Mouse (Mus musculus) adrenal gland (tissue): ENCODE results near the gene St6galnac5.

Experiments
- intact Hi-C: fragments of 180-260 bp; cut with DNase I; formaldehyde crosslinking; loops from one replicate; pipeline ENCODE4 v1.15.1; 2025

Gene St6galnac5

DNA sequence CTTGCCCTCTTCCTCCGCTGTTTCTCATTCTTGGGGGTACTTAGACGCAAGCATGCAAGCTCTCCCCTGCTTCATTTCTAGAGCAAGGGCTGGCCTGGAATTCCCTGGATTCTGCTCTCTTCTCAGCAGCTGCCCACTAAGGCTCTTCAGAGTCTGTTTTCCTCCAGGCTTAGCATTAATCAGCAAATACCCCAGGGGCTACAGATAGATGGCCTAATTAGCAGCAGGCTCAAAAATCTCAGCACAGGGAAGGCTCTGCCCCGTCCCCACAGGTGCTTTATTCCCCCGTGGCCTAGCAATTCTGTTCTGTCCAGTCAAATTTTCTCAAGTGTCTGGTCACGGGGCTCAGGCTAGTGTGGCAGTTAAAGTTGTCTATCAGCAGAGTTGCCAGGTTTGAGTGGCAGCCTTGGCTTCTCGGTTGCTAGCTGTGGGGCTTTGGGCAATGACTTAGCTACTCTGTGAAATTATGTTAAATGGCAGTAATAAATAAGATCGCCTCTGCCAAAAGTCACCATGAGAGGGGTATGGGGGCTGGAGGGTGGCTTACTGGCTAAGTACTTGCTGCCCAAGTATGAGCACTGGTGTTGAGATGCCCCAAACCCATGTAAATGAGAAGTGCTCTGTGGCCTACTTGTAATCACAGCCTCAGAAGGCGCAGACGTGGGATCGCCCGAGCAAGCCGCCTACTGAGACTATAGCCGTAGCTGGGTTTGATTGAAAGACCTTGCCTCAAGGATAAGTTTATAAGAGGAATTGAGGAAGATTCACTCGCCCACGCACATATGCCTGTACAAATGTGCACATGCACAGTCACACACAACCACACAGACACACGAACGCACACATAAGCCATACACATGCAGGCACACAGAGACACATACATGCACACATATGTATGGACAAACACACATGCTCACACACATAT lies 107.4 kb downstream of the St6galnac5 start:
- intact Hi-C loops = no loop called here

DNA sequence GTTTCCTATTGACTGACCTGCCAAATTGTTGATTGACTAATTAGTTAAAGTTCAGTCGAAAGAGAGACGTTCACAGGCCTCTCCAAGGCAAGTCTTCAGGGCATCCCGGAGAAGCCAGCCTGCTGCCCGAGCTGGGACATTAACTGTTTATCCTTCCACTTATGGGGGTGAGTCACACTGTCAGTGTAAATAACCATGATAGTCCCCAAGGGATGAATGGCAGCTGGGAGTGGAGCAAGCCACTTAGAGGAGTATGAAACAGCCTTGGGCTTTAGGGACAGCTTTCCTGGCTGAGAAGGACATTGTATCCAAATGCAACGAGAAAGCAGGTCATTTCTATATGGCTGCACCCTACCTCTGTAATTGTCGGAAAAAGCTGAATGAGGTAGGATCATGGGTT lies 109.5 kb downstream of the St6galnac5 start:
- intact Hi-C loops = no loop called here

DNA sequence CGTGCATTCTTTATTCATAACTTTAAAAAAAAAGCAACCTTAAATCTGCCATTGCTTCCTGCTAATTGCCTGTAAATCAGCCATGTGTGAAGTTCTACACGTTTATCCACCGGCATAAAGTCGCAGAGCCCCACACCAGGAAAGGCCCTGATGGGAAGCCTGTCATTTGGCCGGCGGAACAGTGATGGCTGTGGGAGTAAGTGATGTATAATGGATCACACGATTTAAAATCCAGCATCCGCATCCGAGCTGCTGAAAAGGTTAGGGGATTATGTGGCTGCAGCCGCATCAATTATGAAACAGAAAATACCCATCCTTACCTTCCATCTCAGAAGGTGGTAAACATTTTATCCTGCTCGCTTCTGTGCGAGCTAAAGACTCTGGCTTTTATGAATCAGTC lies 110.0 kb downstream of the St6galnac5 start:
- intact Hi-C loops = no loop called here

DNA sequence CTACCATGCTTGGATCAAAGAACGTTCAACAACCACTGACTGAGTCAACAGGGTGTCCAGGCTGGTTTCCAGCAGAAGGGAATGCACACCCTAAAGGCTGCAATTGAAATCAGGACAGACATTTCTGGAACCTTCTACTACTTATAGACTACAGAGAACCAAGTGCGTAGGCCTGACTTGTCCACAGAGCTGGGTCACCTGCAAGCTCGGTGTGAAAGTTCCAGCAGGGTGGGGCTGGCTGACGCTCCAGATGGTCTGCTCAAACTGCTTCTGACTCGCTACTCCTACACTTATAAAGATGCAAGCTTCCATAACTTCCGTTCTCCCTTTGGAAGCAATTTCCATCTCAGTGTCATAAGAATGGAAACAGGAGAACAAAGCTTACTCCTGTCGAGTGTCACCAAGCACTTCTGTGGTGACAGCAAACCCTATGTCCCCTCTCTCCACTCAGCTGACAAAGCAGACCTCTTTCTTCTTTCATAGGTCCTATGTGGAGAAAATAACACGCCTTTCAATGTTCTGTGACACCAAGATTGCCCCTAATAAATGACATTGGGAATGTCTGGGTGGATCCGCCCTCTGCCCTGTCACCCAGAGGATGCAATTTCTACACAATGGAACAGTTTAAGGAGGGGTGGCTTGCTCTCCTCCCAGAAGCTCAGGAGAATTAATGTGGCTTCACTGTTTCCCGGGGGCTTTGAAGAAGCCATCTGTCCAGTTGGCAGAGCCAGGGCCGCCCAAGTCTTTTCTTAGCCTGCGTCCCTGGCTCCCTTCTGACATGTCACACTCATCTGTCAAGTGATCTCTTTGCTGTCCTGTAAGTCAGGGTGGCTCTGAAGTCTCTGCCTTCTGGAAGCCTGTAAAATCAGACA lies 114.2 kb downstream of the St6galnac5 start:
- intact Hi-C loops = no loop called here

DNA sequence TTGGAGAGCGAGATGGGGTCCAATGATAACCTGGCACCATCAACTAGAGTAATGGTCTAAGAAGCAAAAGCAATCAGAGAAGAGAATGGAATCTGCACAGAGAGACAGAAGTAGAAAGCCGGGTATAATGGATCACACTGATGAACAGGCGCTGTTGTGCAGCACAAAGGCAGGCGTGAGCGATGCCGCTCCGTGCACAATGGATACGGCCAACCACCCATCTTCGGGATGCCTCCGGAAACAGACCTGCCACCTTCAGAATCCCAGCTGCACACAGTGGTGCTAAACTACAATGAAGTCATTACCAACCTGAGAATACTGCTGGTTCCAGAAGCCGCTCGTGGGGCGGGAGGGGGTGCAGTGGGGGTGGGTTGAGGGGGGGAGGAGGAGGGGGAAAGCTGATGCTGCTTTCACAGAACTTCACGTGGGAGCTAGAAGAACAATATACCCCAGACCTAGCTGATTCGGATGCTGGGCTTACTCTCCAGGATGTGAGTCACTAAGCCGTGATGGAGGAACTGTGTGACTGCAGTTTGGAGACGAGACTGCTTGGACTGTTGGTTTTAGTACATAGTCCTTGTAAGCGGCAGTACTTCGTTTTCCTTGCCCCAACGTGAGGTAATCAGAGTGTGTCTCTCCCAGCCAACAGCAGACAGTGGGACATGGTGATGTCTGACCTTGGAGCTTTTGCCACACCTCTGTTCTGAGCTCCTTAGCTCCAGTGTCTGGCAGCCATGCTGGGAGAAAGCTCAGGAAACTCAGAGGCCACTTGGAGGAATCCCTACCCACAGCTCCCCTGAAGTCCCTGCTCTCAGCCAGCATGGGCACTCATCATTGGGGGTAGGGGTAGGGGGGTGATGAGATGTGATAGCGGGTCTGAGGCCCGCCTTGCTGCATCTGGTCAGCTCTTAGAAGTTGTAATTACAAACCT lies 115.7 kb downstream of the St6galnac5 start:
- intact Hi-C loops = no loop called here

DNA sequence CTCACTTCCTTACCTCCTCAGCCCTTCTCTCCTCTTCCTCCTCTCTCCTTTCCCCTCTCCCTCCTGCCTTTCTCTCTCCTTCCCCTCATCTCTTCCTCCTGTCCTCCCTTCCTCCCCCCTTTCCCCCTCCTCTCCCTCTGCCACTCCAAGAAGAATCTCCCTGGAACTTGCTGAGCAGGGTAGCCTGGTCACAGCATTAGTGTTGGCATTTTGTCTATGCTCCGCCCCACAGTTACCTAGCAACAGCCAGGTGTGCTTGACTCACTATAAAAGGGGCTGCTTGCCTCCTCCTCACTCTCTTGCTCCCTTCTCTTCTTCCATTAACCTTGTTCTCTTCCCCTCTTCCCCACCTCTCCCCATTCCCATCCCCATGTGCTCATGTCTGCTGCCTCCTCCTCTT lies 120.1 kb downstream of the St6galnac5 start:
- intact Hi-C loops = no loop called here

DNA sequence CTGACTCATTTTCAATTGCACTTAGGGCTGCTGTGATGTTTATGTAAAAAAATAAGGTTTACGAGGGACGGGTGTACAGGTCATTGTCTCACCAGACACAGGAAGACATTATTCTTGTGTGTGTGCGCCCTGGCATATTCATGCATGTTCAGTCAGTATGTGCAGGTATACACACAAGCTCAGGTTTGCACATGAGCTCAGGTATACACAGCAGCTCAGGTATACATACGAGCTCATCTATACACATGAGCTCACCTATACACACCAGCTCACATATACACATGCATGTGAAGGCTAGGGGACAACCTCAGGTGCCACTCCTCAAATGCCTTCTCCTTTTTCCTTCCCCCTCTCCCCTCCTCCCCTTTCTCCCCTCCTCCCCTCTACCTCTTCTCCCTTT lies 120.6 kb downstream of the St6galnac5 start:
- intact Hi-C loops = no loop called here

DNA sequence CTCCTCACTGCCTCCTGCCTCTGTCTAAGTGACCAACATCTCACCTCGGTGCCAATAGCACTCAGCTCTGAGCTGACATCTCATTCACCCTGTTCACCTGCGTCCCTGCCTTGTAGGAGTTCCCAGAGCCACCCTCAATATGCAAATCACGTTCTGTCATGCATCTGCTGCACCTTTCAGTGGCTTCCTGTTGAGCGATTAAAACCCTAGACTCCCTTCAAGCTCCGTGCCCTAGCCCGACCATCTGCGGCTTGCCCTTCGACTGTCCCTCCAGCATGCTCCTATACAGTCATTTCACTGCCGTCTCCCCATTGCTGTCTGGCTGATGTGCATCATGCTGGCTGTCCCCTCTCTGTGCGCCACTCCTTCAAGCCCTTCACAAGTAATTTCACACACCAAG lies 126.0 kb downstream of the St6galnac5 start:
- intact Hi-C loops = no loop called here

DNA sequence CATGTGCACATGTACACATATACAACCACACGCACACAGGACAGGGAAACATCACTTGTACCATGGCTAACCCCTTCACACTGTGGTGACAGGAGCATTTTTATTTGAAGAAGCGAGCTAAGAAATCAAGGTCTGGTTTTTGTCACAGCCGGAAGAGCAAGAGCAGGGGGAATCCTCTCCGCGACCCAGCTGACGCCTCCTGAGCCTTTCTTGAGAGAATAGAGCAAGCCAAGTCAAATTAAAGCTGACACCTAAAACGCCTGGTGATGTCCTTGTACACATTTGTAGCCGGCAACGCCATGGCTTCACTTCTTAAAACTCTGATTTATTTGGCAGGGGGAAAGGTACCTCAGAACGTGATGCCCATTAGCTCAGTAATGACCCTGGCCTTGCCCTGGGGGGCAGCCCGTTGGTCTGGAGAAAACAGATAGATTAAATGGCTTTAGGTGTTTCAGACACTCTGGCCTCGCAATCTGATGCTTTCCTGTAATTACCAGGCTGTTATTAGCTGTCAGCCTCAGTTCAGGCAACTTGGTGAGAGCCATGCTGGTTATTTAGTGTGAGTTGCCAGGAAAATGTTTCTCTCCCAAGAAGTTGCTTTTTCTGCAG lies 126.9 kb downstream of the St6galnac5 start:
- intact Hi-C loops = no loop called here

DNA sequence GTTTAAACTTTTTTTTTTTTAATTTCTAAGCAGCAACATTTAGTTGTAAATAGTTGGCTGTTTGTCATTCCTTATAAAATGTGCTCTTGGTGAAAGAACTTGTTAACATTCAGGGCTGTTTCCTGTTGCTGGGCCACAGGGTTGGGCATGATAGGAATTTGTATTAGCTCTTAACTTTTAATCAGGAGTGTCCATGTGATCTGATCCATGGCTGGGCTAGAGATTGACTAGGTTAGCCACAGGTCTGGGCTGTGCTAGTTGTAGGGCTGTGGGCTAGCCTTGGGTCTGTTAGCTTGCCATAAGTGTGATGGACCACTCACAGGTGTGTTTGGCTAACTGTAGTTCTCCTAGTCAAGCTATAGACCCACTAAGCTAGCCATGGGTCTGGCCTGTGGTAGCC lies 138.1 kb downstream of the St6galnac5 start:
- intact Hi-C loops = no loop called here

DNA sequence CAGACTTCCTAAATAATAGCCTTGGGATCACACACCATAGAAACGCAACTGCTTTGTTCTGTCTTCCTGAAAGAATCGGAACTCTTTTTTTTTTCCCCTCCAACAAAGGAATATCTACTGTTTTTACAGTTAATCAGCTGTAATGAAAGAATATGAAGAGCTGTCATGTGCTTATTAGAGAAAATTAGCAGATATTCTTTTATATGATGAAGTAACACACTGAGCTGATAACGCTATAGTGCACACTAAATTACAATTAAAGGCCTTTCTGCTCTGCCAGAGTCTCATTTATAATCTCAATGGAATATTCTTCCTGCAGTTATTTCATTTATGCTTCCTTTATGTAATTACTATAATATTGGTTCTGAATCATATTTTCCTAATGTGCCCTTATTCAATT lies 139.4 kb downstream of the St6galnac5 start:
- intact Hi-C loops = no loop called here

DNA sequence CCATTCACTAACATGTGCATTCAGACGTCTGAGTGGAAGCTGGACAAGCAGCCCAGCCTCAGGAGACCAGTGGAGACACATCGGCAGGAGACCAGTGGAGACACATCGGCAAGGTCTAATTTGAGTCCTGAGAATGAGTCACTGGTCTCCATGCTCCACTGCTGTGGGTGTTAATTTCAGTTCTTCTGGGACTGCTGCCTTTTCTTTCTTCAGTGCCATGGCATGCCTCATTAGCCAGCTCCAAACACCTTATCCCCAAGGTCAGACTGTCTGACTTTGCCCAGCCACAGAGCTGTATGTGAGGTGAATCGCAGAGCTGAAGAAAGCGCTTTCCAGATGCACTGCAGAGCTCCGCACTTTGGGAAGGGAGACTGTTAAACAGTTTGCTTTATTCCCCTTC lies 140.8 kb downstream of the St6galnac5 start:
- intact Hi-C loops = no loop called here

DNA sequence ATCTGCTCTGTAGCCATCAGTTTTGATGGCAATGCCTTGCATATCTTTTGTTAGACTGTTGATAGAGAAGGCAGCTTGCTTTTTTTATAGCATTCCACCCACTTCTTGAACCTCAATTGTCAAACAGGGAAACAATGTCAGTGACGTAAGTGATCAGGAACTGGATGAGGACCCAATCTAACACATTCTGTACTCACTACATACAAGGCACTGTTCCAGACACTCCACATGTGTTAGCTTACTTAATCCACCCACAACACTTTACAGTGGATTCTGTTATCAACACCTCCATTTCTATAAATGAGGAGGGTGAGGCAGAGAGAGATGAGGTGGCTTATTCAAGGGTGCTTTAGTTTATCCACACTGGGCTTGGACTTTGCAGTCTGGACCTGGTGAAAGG lies 144.1 kb downstream of the St6galnac5 start:
- intact Hi-C loops = no loop called here

DNA sequence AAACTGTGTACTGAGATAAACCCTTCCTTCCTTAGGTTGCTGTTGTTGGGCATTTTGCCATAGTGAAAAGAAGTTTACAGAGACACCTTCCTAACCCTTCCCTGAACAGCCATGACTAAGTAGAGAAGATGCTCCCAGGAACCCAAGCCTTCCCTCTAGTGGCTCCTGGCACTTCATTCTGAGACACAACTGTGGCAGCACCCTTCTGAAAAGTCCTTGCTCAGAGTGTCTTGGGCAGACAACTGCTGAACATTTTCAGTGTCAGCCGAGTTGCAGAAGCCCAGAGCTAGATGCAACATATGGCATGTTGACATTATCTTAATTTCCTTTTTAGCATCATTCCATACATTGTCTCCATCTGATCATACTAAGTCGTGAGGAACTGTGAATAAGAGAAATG lies 144.6 kb downstream of the St6galnac5 start:
- intact Hi-C loops = no loop called here

DNA sequence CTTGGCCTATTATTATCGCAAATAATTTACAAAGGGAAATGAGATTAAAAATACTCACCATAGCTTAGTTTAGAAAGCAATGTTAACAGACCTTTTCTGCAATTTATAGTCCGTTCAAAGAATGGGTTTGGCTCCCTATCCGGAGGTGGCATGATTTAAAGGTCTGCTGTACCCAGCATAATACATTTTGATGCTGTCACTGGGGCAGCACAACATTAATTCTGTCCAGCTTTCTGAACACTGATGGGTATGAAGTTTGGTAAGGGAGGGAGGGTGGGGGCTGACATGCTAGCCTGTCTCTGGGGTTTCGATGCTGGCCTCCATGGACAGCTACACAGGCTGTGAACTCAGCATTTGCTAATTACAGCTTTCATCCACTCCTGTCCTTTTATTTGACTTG lies 149.6 kb downstream of the St6galnac5 start:
- intact Hi-C loops = no loop called here

DNA sequence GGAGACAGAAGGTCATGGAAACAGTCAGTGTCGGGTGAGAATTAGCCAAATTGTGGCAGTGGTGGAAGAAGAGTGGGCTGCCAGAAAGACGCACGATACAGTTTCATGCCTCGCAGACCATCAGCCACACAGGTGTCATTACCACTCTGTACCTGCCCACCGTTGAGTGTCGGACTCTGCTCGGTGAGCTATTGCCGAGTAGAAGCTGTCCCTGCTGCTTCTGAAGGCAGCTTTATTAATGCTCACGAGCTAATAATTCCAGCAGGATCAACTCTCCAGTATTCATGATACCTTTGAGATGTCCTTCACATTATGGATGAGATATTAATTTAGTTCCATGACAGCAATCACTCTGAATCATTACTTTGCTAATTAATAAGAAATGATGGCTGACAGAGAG lies 150.1 kb downstream of the St6galnac5 start:
- intact Hi-C loops = no loop called here

DNA sequence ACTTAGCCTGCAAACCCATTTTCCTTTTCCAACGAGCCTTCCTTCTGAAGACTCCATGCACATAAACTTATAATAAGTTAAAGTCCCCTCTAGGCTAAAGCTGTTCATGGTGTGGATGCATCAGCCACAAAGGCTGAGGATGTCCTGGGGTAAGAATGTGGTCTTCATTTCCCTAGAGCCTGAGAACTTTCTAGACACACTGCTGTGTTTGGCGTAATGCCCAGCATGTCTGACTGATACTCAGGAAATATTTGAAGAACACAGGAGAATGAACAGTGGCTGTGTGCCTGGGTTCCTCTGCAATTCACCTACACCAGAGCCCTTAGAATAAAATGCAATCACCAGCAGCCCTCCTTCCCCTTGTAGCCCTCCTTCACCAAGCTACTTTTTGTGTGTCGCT lies 150.7 kb downstream of the St6galnac5 start:
- intact Hi-C loops = no loop called here

DNA sequence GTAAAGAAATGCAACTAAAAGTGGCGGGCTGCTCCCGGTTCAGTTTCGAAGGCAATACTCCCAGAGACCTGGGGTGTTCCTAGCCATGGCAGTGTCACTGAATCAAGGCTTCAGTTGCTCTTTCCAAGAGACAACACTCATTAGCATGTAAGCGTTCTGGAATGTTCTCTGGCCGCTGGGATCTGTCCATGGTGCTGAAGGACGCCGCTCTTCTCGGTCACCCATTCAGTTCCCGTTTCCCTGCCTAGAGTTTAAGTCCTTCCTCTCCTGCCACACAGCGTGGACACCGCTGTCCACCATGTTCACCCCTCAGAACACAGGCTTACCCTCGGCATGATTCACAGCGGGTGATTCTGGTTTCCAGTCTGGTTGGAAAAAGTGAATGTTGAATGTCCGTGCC lies 160.8 kb downstream of the St6galnac5 start:
- intact Hi-C loops = no loop called here

DNA sequence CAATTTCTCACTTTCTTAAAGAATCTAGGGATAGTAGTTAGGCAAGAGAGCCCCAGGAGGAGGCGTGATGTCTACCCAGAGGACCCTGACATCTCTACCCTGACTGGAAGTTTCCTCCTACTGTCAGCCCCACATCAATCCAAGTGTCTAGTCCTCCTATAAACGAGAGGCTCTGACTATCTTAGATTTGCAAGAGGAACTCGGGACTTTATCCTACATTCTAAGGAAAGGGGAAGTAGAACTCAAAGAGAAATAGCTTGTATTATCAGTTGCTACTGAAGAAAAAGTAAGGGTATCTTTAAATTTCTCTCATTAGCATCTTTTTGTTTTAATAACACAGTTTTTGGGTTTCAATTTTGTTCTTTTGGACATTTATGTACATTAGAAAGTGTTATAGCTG lies 161.6 kb downstream of the St6galnac5 start:
- intact Hi-C loops = no loop called here

DNA sequence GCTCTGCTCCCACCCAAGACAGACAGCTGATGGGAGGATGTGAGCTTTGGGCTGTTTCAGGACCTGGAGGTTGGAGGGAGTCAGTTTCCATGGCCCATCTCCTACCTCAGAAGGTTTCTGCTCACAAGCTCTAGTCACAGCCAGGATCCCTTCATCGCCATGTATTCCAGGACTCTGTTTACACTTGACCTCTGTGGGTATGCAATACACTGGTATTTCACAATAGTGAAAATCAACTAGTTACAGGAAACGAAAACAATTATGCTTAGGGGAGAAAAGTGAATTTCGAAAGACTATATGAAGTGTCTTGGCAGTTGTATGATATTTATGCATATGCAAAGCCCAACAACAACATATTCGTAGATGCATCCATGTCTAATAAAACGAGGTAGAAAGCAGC lies 166.9 kb downstream of the St6galnac5 start:
- intact Hi-C loops = no loop called here

DNA sequence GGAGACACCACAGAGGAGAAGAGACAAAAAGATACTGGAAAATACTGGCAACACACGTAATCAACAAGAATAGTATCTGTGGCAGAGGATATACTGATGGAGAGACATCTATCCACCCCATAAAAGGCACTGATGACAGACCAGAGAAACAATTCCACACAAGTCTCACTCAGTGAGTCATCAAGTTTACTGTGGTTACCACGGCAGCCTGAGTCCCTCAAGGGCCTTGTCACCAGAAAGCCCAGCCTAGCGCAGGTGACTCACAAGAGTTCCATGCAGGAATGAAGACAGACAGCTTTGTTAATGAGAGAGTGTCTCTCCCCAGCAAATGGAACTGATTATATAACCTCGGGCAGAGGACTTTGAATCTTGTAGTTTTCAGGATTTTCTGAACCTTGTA lies 168.1 kb downstream of the St6galnac5 start:
- intact Hi-C loops = no loop called here
